Mouse (Mus musculus) neural tube, embryonic 12.5 days (tissue): ENCODE measurements at regions not wholly inside any gene's neighbourhood (a gene's known extent, or its start where the extent isn't known, plus 50 kb on each side); places are given as distances from the start of the nearest gene placed in this dataset.

Source experiments
- ATAC-seq: fragments of 200-750 bp; cut with Nextera tagmentation; 2 replicates; pipeline ENCODE4 v1.8.0; 2017; ENCODE audit warnings: low read depth, mild to moderate bottlenecking, moderate TSS enrichment, moderate library complexity; ENCODE audit not compliant: low FRiP score
- H3K27ac ChIP-seq: fragments of 300-500 bp; sonication (generic); 2 replicates; pipeline ENCODE4 v1.5.1; 2016
- H3K27me3 ChIP-seq: fragments of 300-500 bp; sonication (generic); replicated peaks from 2 replicates; pipeline ENCODE4 v1.6.1; 2016; ENCODE audit warnings: mild to moderate bottlenecking
- H3K36me3 ChIP-seq: fragments of 300-500 bp; sonication (generic); 2 replicates; pipeline ENCODE4 v1.6.1; 2016; ENCODE audit warnings: mild to moderate bottlenecking
- H3K4me1 ChIP-seq: fragments of 300-500 bp; sonication (generic); 2 replicates; pipeline ENCODE4 v1.6.1; 2016
- H3K4me2 ChIP-seq: fragments of 300-500 bp; sonication (generic); replicated peaks from 2 replicates; pipeline ENCODE4 v1.6.1; 2016; ENCODE audit warnings: mild to moderate bottlenecking
- H3K4me3 ChIP-seq: fragments of 300-500 bp; sonication (generic); 2 replicates; pipeline ENCODE4 v1.5.1; 2016
- H3K9ac ChIP-seq: fragments of 300-500 bp; sonication (generic); 2 replicates; pipeline ENCODE4 v1.6.1; 2016; ENCODE audit warnings: mild to moderate bottlenecking
- H3K9me3 ChIP-seq: fragments of 300-500 bp; sonication (generic); 2 replicates; pipeline ENCODE4 v1.6.1; 2016; ENCODE audit warnings: mild to moderate bottlenecking
- WGBS: fragments of 180-500 bp; shearing (Covaris S2); methylation state at CpG from one replicate; pipeline ENCODE4 v1.1.7; 2016; 5-methylcytosine and 5-hydroxymethylcytosine counted together

DNA sequence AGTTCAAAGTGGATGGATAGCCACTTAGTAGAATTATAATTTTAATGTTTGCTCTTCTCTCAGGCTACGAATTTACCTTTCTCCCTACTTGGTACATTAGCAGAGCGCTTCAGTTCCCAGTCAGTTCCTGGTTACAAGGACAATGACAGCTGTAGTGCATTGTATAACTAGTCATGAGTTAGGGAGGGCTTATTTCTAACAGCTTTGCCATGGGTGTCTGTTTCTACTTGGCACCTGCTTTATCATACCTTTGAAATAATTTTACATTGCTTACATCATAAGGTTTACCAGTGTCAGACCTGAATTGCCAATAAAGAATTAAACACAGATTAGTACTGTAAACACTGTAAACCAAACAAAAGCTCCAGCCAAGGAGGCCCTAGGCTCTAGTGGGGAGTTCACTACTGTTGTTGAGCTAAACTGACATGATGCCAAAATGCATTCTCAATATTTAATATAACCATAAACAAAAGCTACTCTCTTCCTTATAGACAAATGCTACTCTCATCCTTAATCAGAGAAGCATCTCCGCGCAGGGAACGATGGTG is 745.3 kb upstream of the Car8 start:
- H3K36me3 ChIP-seq, result no peaks in the 10 kb centered on the region
- WGBS, result 96% methylated on average over 5 of the region's 5 CpGs
- peaks cover 26% of the 10 kb centered on the region for H3K4me1 ChIP-seq
- H3K9me3 ChIP-seq, result no peaks in the 10 kb centered on the region
- H3K27ac ChIP-seq, result no peak overlapping the region
- H3K27me3 ChIP-seq, result no peaks in the 10 kb centered on the region; the same call in 1 of the 2 replicates
- H3K9ac ChIP-seq, result no peak overlapping the region
- H3K4me3 ChIP-seq, result no peak overlapping the region
- ATAC-seq, result no peak
- no peak overlapping the region for H3K4me2 ChIP-seq

DNA sequence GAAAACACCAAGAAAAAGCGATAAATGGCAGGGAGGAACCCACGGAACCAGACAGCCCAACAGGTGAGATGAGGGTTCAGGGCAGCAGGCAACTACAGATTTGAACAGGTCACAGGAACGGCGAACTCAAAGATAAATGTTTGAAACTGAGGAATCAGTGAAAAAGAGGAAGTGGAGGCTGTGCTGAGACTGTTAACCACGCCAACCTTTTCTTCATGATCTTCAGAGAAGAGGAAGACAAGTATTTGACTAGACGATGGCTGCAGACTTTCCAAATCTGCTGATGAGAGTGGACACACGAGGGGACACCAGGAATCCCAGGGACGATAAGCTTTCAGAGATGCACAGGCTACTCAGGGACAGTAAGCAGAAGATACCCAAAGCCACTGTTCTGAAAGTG is 740.1 kb upstream of the Car8 start:
- no peak overlapping the region for H3K9ac ChIP-seq
- no peaks in the 10 kb centered on the region for H3K9me3 ChIP-seq
- ATAC-seq, result no peak
- no peaks in the 10 kb centered on the region for H3K36me3 ChIP-seq
- WGBS, result 93% methylated on average over 8 of the region's 8 CpGs
- no peaks in the 10 kb centered on the region; the same call in 1 of the 2 replicates for H3K27me3 ChIP-seq
- H3K4me3 ChIP-seq, result no peak overlapping the region
- H3K4me1 ChIP-seq, result no peaks in the 10 kb centered on the region
- H3K4me2 ChIP-seq, result no peak overlapping the region
- H3K27ac ChIP-seq, result no peak overlapping the region

DNA sequence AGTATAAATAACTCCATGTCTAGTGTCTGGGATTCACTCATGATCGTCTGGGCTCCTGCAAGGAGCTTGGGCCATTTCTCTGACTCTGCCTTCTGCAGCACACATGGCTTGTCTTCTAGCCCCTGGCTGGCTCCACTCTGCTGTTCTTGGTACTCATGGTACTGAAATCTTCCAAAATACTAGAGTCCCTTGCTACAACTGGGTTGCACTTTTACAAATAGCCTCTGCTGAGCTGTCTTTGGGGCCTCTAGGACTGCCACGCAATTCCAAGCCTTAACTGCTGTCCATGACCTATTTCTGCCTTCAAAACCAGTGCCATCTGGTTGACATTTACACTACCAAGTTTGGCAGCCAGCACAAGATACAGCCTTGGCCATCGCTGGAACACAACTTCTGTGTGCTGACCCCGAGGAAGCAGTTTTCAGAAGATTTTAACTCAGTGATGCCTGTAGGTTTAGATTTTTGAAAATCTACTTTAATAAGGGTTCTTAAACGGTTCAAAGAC is 731.2 kb upstream of the Car8 start:
- Histone ChIP-seq H3K4me1 (peaks cover 11% of the 10 kb centered on the region), H3K27me3 (no peaks in the 10 kb centered on the region), H3K27ac (no peak overlapping the region), H3K36me3 (no peaks in the 10 kb centered on the region), H3K4me3 (no peak overlapping the region), H3K9ac (no peak overlapping the region), H3K4me2 (no peak overlapping the region), H3K9me3 (no peaks in the 10 kb centered on the region)
- 79% methylated on average over 5 of the region's 5 CpGs for WGBS
- no peak for ATAC-seq

DNA sequence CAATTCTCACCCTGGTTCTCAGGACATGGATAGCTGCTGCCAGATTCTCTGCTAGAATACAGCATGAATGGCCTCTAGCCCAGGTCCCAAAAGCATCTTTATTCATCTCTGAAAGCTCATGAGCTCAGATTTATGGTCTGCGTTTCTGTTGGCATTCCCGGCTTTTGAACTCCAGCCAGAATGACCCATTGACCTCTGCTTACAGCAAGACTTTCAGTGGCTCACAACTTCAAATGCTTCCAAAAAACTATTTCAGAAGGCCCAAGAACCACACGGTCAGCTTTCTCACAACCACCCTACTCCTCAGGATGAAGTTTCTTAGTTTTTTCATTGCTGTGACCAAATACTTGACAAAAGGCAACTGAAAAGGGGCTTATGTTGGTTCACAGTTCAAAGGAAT is 729.9 kb upstream of the Car8 start:
- Histone ChIP-seq H3K9ac (no peak overlapping the region), H3K27ac (no peak overlapping the region), H3K4me2 (no peak overlapping the region), H3K4me3 (no peak overlapping the region), H3K36me3 (no peaks in the 10 kb centered on the region), H3K27me3 (no peaks in the 10 kb centered on the region), H3K4me1 (peaks cover 11% of the 10 kb centered on the region), H3K9me3 (no peaks in the 10 kb centered on the region)
- ATAC-seq, result no peak
- WGBS, result 6% methylated on average over 3 of the region's 3 CpGs

DNA sequence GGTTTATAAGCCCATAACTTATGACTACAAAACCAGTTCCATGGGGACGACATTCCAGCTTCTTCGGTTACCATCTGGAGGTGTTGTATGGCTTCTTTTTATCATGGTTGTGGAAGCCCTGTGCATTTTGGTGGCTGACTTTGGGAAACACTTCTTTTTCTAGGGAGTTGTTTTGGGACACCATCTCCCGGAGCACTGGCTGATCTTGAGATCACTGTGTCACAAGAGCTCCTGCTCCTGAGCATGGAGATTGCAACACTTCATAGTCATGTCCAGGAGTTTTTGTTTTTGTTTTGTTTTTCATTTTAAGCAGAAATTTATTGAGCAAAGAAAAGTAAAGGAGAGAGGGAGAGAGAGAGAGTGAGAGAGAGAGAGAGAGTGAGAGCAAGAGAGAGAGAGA is 729.1 kb upstream of the Car8 start:
- H3K27ac ChIP-seq, result no peak overlapping the region
- H3K9ac ChIP-seq, result no peak overlapping the region
- H3K4me3 ChIP-seq, result no peak overlapping the region
- H3K36me3 ChIP-seq, result no peaks in the 10 kb centered on the region
- no peaks in the 10 kb centered on the region for H3K9me3 ChIP-seq
- no peak overlapping the region for H3K4me2 ChIP-seq
- no peaks in the 10 kb centered on the region for H3K27me3 ChIP-seq
- no peak for ATAC-seq
- peaks cover 11% of the 10 kb centered on the region for H3K4me1 ChIP-seq
- WGBS, result 73% methylated on average over 3 of the region's 3 CpGs

DNA sequence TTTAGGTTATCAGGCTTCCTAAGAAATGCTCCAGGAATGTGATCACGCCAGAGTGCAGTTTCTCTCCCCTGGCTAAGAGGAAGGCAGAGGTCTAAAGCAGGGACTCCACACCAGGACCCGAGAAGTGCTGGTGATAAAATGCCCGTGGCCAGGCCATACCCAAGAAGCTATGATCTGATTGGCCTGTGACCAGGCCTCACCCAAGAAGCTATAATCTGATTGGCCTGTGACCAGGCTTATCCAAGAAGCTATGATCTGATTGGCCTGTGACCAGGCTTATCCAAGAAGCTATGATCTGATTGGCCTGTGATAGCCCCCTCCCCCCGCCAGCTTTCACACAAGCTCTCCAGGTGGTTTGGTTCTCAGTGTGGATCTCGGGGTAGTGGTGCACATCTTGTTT is 726.7 kb upstream of the Car8 start:
- Histone ChIP-seq H3K27ac (no peak overlapping the region), H3K4me1 (peaks cover 11% of the 10 kb centered on the region), H3K9ac (no peak overlapping the region), H3K27me3 (no peaks in the 10 kb centered on the region), H3K9me3 (no peaks in the 10 kb centered on the region), H3K4me3 (no peak overlapping the region), H3K4me2 (no peak overlapping the region), H3K36me3 (no peaks in the 10 kb centered on the region)
- 93% methylated on average over 5 of the region's 5 CpGs for WGBS
- ATAC-seq, result no peak

DNA sequence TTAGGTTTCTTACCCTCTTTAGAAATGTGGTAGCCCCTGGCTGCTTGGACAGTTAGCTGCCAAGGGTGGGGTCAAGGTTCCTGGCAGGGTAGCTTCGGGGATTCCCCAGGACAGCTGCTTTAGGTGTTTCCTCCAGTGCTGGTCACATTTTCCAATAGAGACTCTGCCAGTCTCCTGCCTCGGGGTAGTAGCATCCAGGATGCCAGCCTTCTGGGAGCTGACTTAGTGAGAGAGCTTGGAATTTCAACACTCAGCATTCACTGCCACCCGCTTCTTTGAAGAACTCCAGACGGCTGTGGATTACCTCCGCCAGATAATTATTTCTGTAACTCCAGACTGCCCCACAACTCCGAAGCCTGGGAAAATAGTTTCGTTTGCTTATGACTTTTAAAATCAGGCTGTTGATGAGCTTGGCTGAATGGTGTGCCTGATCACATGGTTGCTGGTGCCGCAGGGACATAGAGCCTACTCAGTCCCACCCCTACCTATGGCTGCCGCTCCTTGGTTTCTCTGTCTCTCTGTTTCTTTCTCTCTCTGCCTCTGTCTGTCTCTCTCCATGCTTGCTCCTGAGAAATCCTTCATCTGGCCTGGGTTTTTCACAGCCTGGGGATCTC is 724.2 kb upstream of the Car8 start:
- peaks cover 6% of the 10 kb centered on the region for H3K4me1 ChIP-seq
- no peak overlapping the region for H3K4me3 ChIP-seq
- no peak overlapping the region for H3K9ac ChIP-seq
- H3K4me2 ChIP-seq, result no peak overlapping the region
- no peak for ATAC-seq
- no peak overlapping the region for H3K27ac ChIP-seq
- no peaks in the 10 kb centered on the region for H3K27me3 ChIP-seq
- H3K9me3 ChIP-seq, result no peaks in the 10 kb centered on the region
- no peaks in the 10 kb centered on the region for H3K36me3 ChIP-seq
- WGBS, result 77% methylated on average over 9 of the region's 9 CpGs

DNA sequence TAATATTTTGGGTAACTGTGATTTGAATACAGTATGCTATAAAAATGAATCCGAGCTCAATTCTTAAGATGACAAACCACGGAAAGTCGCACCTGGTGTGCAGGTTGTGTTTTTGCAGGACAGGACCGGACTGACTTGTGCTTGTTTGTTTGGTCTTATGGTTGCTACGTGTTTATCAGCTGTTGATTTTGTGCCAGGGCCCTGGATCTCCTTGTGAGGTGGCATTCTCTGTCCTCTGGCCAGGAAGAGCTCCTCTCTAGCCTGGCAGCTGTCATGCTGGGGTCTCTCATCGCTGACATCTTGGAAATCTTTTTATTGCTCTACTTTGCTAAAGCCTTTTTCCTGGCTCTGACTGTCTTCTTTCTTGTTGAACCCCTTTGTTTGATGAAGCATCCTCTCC is 723.0 kb upstream of the Car8 start:
- H3K27me3 ChIP-seq, result no peaks in the 10 kb centered on the region
- WGBS, result 87% methylated on average over 6 of the region's 6 CpGs
- H3K4me2 ChIP-seq, result no peak overlapping the region
- no peaks in the 10 kb centered on the region for H3K36me3 ChIP-seq
- H3K9ac ChIP-seq, result no peak overlapping the region
- no peak overlapping the region for H3K4me3 ChIP-seq
- ATAC-seq, result no peak
- no peak overlapping the region for H3K27ac ChIP-seq
- H3K9me3 ChIP-seq, result no peaks in the 10 kb centered on the region
- peaks cover 15% of the 10 kb centered on the region for H3K4me1 ChIP-seq

DNA sequence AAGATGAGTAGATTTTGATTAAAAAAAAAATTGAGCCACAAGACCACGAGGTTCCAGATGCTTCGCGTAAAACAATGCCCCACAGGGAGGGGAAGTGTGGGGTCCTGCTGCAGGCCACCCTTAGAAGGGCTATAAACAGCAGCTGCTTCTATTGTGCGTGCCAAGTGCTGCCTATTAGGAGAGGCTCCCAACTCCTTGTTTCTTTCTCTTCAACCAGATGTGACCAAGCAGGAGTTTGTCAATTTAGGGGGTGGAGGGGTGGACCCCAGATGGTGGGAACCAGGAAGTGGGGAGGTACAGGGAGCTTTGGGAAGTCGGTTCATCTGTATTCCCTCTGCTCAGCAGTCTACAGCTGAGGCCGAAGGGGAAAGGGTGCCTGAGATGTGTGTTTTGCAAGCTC is 718.9 kb upstream of the Car8 start:
- Histone ChIP-seq H3K4me1 (peaks cover 48% of the 10 kb centered on the region), H3K4me2 (peak overlapping the region; percentile 13; the same call in 1 of the 2 replicates), H3K27me3 (no peaks in the 10 kb centered on the region), H3K27ac (peak overlapping the region; percentile 38; the same call in 1 of the 2 replicates), H3K36me3 (no peaks in the 10 kb centered on the region), H3K4me3 (no peak overlapping the region), H3K9ac (no peak overlapping the region), H3K9me3 (no peaks in the 10 kb centered on the region)
- WGBS, result 3% methylated on average over 6 of the region's 6 CpGs
- ATAC-seq, result peak; percentile 42; the same call in 1 of the 2 replicates

DNA sequence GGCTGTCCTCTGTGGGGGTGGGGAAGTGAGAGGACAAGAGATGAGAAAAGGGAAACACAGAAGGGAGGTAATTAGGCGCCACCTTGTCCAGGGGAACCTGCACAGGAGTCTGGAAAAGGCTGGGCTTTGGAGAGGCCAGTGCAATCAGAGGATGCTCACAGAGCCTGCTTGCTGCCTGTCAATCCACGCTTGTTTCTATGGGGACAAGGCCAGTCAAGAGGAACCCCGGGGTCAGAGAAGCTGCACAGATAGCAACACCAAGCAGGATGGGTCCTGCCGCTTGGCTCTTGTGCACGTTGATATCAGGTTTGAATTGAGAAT is 718.1 kb upstream of the Car8 start:
- ATAC-seq, result 0 out of 2 replicates have a peak, but pooled peaks have one; percentile 15

DNA sequence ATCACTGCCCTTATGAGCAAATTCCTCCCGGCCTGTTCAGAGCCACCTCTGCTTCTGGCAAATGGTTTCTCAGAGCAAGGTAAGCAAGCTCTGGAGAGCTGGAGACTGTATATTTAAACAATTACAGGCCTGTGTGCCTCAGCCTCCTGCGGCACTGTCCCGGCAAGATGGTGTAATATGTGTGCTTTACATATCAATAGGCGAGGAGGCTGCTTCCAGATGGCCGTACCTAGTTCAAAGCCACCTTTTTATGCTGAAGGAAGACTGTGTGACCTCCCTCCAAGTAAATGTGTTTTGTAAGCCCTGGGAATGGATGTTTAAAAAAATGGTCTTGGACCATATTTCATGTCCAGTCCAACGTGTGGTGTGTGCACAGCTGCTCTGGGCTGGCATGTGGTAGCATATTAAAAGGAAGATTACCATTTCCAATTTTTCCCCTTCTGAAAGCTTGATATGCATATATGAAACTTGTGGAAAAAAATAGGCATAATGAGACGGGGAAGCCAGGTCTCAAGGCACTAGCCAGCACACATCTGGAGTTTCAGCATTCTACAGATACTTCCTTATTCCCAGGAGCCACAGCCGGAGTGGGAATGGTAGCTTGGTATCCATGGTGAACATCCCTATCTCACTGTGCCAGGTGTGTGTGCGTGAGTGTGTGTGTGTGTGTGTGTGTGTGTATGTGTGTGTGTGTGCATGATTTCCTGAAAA is 717.6 kb upstream of the Car8 start:
- no peak overlapping the region for H3K4me2 ChIP-seq
- H3K4me3 ChIP-seq, result no peak overlapping the region
- H3K9ac ChIP-seq, result no peak overlapping the region
- 21% methylated on average over 9 of the region's 9 CpGs for WGBS
- no peaks in the 10 kb centered on the region for H3K36me3 ChIP-seq
- no peaks in the 10 kb centered on the region for H3K9me3 ChIP-seq
- H3K27ac ChIP-seq, result peak overlapping the region; percentile 50
- H3K27me3 ChIP-seq, result no peaks in the 10 kb centered on the region
- peak; percentile 37; the same call in 1 of the 2 replicates for ATAC-seq
- peaks cover 48% of the 10 kb centered on the region for H3K4me1 ChIP-seq

More for the DNA sequence above, 718.1 kb upstream of the Car8 start:
- no peaks in the 10 kb centered on the region for H3K27me3 ChIP-seq
- no peaks in the 10 kb centered on the region for H3K9me3 ChIP-seq
- H3K36me3 ChIP-seq, result no peaks in the 10 kb centered on the region
- no peak overlapping the region for H3K9ac ChIP-seq
- H3K4me3 ChIP-seq, result no peak overlapping the region
- no peak overlapping the region for H3K4me2 ChIP-seq
- no peak overlapping the region for H3K27ac ChIP-seq
- WGBS, result 27% methylated on average over 5 of the region's 5 CpGs
- H3K4me1 ChIP-seq, result peaks cover 48% of the 10 kb centered on the region

DNA sequence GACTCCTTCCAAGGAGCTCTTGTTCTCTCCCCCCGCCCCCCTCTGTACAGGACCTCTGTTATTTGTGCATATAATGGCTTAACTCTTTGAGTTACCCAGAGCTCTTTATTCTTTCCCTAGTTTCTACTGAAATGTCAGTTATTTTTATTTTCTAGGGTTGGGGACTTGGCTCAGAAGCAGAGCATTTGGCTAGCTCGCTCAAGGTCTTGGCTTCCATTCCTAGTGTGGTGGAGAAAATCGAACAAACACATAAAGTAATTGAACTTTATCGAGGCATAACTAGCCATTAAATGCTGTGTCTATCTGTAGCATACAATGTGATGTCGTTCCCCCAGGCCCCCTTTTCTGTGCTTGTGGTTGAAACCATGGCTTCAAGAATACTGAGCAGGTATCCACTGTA is 716.5 kb upstream of the Car8 start:
- Histone ChIP-seq H3K9me3 (no peaks in the 10 kb centered on the region), H3K27ac (no peak overlapping the region), H3K4me3 (no peak overlapping the region), H3K4me2 (no peak overlapping the region), H3K27me3 (no peaks in the 10 kb centered on the region), H3K36me3 (no peaks in the 10 kb centered on the region), H3K9ac (no peak overlapping the region), H3K4me1 (peaks cover 48% of the 10 kb centered on the region)
- WGBS, result 75% methylated on average over 5 of the region's 5 CpGs
- ATAC-seq, result no peak
